Mouse (Mus musculus): Measurements from ENCODE around the gene Shank1. TPM values are rescaled to one million over a fixed set of nuclear protein-coding genes. Genes with fewer than 3 reads are reported as not detected.

The Shank1 gene
- total RNA-seq, 1 experiment: 1.0 TPM

DNA sequence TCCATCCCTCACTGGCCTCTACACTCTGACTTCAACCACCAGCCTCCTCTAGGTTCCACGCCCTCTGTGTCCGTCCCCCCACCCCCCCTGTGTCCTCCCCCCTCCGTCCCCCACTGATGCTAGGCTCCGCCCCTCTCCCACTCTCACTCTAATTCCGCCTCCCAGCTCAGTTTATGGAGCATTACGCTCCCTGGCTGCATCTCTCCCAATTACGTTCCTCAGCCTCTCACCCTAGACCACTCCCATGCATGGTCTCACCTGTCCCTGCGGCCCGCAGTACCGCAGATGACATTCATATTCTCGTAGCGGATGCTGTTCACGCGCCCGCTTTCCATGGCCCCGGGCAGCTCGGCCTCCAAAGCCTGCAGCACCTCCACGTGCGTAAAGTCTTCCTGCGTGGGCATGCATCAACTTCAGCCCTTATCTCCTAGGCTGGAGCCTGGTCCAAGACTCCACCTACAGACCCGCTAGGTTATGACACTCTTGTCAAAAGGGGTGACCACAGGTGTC lies 50.8 kb downstream of the Shank1 start:
- TF ChIP-seq ZNF384 (IDR thresholded peaks at IDR 0.05; ENCODE audit: low read depth, low read length): no peak
- no peak for TF ChIP-seq MAFK (IDR thresholded peaks at IDR 0.05; ENCODE audit: insufficient read depth, low read depth, low read length)
- TF ChIP-seq ZC3H11A (IDR thresholded peaks at IDR 0.05; ENCODE audit: borderline replicate concordance, low read depth, low read length): no peak
- TF ChIP-seq CHD2 (IDR thresholded peaks at IDR 0.05; ENCODE audit: low read depth, low read length): no peak
- no peak for TF ChIP-seq HCFC1 (IDR thresholded peaks at IDR 0.05; ENCODE audit: borderline replicate concordance, insufficient read depth, low read length)
- in situ Hi-C loops (cut with MboI; ENCODE audit: low sequenced_read_pairs in 2 of 2, unreplicated experiment in 2 of 2): no loop called here
- H3K36me3 ChIP-seq (ENCODE audit: control insufficient read depth, insufficient read depth, low read length, poor library complexity, severe bottlenecking): no peaks in the 10 kb centered on the region
- H3K27ac ChIP-seq (ENCODE audit: insufficient read depth, low read depth, low read length, poor library complexity, severe bottlenecking): no peak overlapping the region
- H3K4me3 ChIP-seq (ENCODE audit: insufficient read depth in 1 of 2, low read depth in 1 of 2, low read length in 2 of 2, poor library complexity in 1 of 2, severe bottlenecking in 1 of 2): peak overlapping the region; percentile 75 to 91
- H3K9me3 ChIP-seq (ENCODE audit: control insufficient read depth, insufficient read depth, low read depth, low read length): no peaks in the 10 kb centered on the region
- no peak for DNase-seq (ENCODE audit: low read depth, low spot score)
- peak overlapping the region; percentile 77 for H3K9ac ChIP-seq (ENCODE audit: insufficient read depth, low read depth, low read length, poor library complexity, severe bottlenecking)
- H3K4me1 ChIP-seq (ENCODE audit: control insufficient read depth in 2 of 2, insufficient read depth in 2 of 2, low read length in 2 of 2, poor library complexity in 1 of 2): peaks cover 1 to 25% of the 10 kb centered on the region in 2 experiments; a peak in 1 of 4 replicates

DNA sequence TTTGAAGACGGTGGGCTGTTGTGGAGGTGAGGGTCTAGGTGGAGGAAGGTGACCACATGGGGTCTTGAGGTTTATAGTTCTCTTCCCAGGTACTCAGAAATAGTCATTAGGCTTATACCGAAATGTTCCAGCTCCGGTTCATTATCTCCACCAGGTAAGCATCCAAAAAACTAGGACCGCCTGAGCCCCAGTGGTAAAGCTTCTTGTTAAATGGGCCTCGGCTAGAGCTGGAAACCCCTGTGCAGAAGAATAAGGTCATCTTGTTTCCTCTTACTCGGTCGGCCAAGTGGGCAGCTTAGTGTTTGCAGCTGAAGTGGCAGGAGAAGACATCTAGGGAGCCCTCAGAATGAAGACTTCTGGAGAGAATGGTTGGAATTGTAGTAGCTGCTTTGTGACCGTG lies 62.6 kb downstream of the Shank1 start:
- no peak for DNase-seq (ENCODE audit: low read depth, low spot score)
- Histone ChIP-seq H3K4me3 (ENCODE audit: insufficient read depth in 1 of 2, low read depth in 1 of 2, low read length in 2 of 2, poor library complexity in 1 of 2, severe bottlenecking in 1 of 2) (no peak overlapping the region), H3K9ac (ENCODE audit: insufficient read depth, low read depth, low read length, poor library complexity, severe bottlenecking) (no peak overlapping the region), H3K4me1 (ENCODE audit: control insufficient read depth in 2 of 2, insufficient read depth in 2 of 2, low read length in 2 of 2, poor library complexity in 1 of 2) (peaks cover 0 to 4% of the 10 kb centered on the region in 2 experiments; a peak in 1 of 4 replicates), H3K27ac (ENCODE audit: insufficient read depth, low read depth, low read length, poor library complexity, severe bottlenecking) (no peak overlapping the region), H3K9me3 (ENCODE audit: control insufficient read depth, insufficient read depth, low read depth, low read length) (no peaks in the 10 kb centered on the region), H3K36me3 (ENCODE audit: control insufficient read depth, insufficient read depth, low read length, poor library complexity, severe bottlenecking) (no peaks in the 10 kb centered on the region)
- in situ Hi-C loops (cut with MboI; ENCODE audit: low sequenced_read_pairs in 2 of 2, unreplicated experiment in 2 of 2): no loop called here
- no peak for TF ChIP-seq HCFC1 (IDR thresholded peaks at IDR 0.05; ENCODE audit: borderline replicate concordance, insufficient read depth, low read length)
- no peak for TF ChIP-seq ZNF384 (IDR thresholded peaks at IDR 0.05; ENCODE audit: low read depth, low read length)
- no peak for TF ChIP-seq MAFK (IDR thresholded peaks at IDR 0.05; ENCODE audit: insufficient read depth, low read depth, low read length)
- no peak for TF ChIP-seq ZC3H11A (IDR thresholded peaks at IDR 0.05; ENCODE audit: borderline replicate concordance, low read depth, low read length)
- no peak for TF ChIP-seq CHD2 (IDR thresholded peaks at IDR 0.05; ENCODE audit: low read depth, low read length)

DNA sequence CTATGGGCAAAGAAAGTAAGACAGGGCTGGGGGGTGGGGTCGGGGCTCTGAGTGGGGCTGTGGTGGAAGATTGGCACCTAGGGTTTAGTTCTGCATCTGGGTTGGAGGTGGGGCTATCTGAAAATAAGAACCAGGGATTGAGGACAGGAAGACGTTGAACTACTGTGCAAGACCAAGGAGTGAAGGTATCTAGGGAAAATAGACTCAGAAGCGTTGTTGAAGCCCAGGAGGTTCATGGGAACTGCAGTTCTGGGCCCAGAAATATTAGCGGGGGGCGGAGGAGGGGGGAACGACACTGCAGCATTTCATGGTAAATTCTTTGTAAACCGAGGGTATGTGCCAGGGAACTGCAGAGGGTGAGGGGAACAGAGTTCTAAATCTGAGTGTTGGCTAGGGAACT lies 63.4 kb downstream of the Shank1 start:
- no peaks in the 10 kb centered on the region for H3K9me3 ChIP-seq (ENCODE audit: control insufficient read depth, insufficient read depth, low read depth, low read length)
- DNase-seq (ENCODE audit: low read depth, low spot score): no peak
- no peak for TF ChIP-seq MAFK (IDR thresholded peaks at IDR 0.05; ENCODE audit: insufficient read depth, low read depth, low read length)
- peaks cover 0 to 7% of the 10 kb centered on the region in 2 experiments; a peak in 2 of 4 replicates for H3K4me1 ChIP-seq (ENCODE audit: control insufficient read depth in 2 of 2, insufficient read depth in 2 of 2, low read length in 2 of 2, poor library complexity in 1 of 2)
- peak overlapping the region; percentile 38 for H3K9ac ChIP-seq (ENCODE audit: insufficient read depth, low read depth, low read length, poor library complexity, severe bottlenecking)
- H3K36me3 ChIP-seq (ENCODE audit: control insufficient read depth, insufficient read depth, low read length, poor library complexity, severe bottlenecking): no peaks in the 10 kb centered on the region
- H3K27ac ChIP-seq (ENCODE audit: insufficient read depth, low read depth, low read length, poor library complexity, severe bottlenecking): no peak overlapping the region
- peak overlapping the region; percentile 61 to 80 for H3K4me3 ChIP-seq (ENCODE audit: insufficient read depth in 1 of 2, low read depth in 1 of 2, low read length in 2 of 2, poor library complexity in 1 of 2, severe bottlenecking in 1 of 2)
- in situ Hi-C loops (cut with MboI; ENCODE audit: low sequenced_read_pairs in 2 of 2, unreplicated experiment in 2 of 2): no loop called here

DNA sequence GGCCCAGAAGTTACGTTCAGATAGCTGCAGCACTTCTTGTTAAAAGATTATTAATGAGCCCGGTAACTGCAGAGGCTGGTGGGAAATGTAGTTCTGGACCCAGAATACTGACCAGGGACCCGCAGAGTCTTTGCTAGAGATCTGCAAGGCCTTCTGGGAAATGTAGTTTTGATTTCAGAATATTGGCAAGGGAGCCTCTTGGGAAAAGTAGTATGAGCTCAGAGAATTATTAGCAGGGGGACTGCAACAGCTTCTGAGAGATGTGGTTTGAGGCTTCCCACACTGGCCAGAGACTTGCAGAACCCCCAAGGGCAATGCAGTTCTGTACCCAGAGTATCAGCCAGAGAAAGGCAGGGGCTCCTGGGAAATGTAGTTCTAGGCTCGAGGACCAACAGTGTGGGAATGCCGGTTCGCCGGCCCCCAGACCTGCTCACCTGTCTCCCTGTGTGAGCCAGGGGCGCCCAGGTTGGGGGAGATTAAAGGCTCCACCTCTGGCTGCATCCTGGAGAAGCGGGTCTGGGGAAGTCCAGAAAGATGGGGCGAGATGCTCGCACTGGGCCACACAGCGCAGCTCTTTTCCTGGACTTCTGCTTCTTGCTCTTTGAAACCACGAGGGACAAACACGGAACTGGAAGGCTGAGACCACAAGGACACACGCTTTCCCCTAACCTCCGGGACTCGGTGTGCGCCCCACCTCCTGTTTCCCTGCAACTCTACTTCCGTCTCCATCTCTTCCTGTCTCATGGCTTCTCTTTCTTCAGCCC lies 64.0 kb downstream of the Shank1 start:
- Histone ChIP-seq H3K36me3 (ENCODE audit: control insufficient read depth, insufficient read depth, low read length, poor library complexity, severe bottlenecking) (no peaks in the 10 kb centered on the region), H3K4me3 (ENCODE audit: insufficient read depth in 1 of 2, low read depth in 1 of 2, low read length in 2 of 2, poor library complexity in 1 of 2, severe bottlenecking in 1 of 2) (peak overlapping the region; percentile 69 to 80), H3K4me1 (ENCODE audit: control insufficient read depth in 2 of 2, insufficient read depth in 2 of 2, low read length in 2 of 2, poor library complexity in 1 of 2) (peaks cover 0 to 7% of the 10 kb centered on the region in 2 experiments; a peak in 2 of 4 replicates), H3K9ac (ENCODE audit: insufficient read depth, low read depth, low read length, poor library complexity, severe bottlenecking) (peak overlapping the region; percentile 80), H3K27ac (ENCODE audit: insufficient read depth, low read depth, low read length, poor library complexity, severe bottlenecking) (peak overlapping the region; percentile 97), H3K9me3 (ENCODE audit: control insufficient read depth, insufficient read depth, low read depth, low read length) (no peaks in the 10 kb centered on the region)
- peak; percentile 75 for DNase-seq (ENCODE audit: low read depth, low spot score)
- TF ChIP-seq HCFC1 (IDR thresholded peaks at IDR 0.05; ENCODE audit: borderline replicate concordance, insufficient read depth, low read length): peak; percentile 97
- TF ChIP-seq CHD2 (IDR thresholded peaks at IDR 0.05; ENCODE audit: low read depth, low read length): no peak
- no peak for TF ChIP-seq ZNF384 (IDR thresholded peaks at IDR 0.05; ENCODE audit: low read depth, low read length)
- in situ Hi-C loops (cut with MboI; ENCODE audit: low sequenced_read_pairs in 2 of 2, unreplicated experiment in 2 of 2): no loop called here

Measured in ES-E14 (cell line).